Mouse (Mus musculus) forebrain, embryonic 10.5 days (tissue): ENCODE data around the gene Isca2. TPM values are rescaled to one million over a fixed set of nuclear protein-coding genes. Genes with fewer than 3 reads are reported as not detected.

Experiments used
- DNase-seq: peaks from one replicate; pipeline ENCODE4 v3.0.0-alpha.2; 2017; ENCODE audit warnings: low spot score; ENCODE audit errors: extremely low spot score
- H3K27ac ChIP-seq: fragments of 300-500 bp; sonication (generic); 2 replicates; pipeline ENCODE4 v1.5.1; 2016; ENCODE audit warnings: mild to moderate bottlenecking
- H3K27me3 ChIP-seq: fragments of 300-500 bp; sonication (generic); 2 replicates; pipeline ENCODE4 v1.6.1; 2016; ENCODE audit warnings: mild to moderate bottlenecking; ENCODE audit not compliant: poor library complexity, severe bottlenecking
- H3K36me3 ChIP-seq: fragments of 300-500 bp; sonication (generic); replicated peaks from 2 replicates; pipeline ENCODE4 v1.6.1; 2016; ENCODE audit warnings: mild to moderate bottlenecking, moderate library complexity
- H3K4me1 ChIP-seq: fragments of 300-500 bp; sonication (generic); 2 replicates; pipeline ENCODE4 v1.6.1; 2016
- H3K4me3 ChIP-seq: fragments of 300-500 bp; sonication (generic); 2 replicates; pipeline ENCODE4 v1.5.1; 2016; ENCODE audit warnings: mild to moderate bottlenecking, moderate library complexity
- H3K9me3 ChIP-seq: fragments of 300-500 bp; sonication (generic); 2 replicates; pipeline ENCODE4 v1.6.1; 2016; ENCODE audit warnings: mild to moderate bottlenecking, moderate library complexity
- WGBS: fragments of 180-500 bp; shearing (Covaris S2); methylation state at CpG from one replicate; pipeline ENCODE4 v1.1.7; 2016; 5-methylcytosine and 5-hydroxymethylcytosine counted together
- polyA plus RNA-seq: library from polyadenylated mRNA; unstranded; fragments of >200 nt; fragmentation: Nextera tagmentation; extraction: Ambion mirVana; gene quantifications from 2 replicates; pipeline ENCODE4 v1.2.1, GENCODE M21; 2016

The Isca2 gene
- polyA plus RNA-seq, 1 experiment from 2014 or later, result 152 TPM

- Histone ChIP-seq H3K27me3 (no peaks in the 10 kb centered on the region), H3K4me1 (peaks cover 18% of the 10 kb centered on the region; the same call in 1 of the 2 replicates), H3K9me3 (no peaks in the 10 kb centered on the region), H3K4me3 (no peak overlapping the region), H3K36me3 (no peaks in the 10 kb centered on the region), H3K27ac (no peak overlapping the region)
- 81% methylated on average over 6 of the region's 6 CpGs for WGBS
- DNase-seq, result no peak
Observed at GRCm38 (mm10) chr12:84809033-84809432, 36.0 kb downstream of the Isca2 start.

- H3K36me3 ChIP-seq, result no peaks in the 10 kb centered on the region
- H3K9me3 ChIP-seq, result no peaks in the 10 kb centered on the region
- H3K27ac ChIP-seq, result no peak overlapping the region
- WGBS, result 83% methylated on average over 1 of the region's 1 CpGs
- no peak for DNase-seq
- no peaks in the 10 kb centered on the region for H3K27me3 ChIP-seq
- H3K4me3 ChIP-seq, result no peak overlapping the region
- H3K4me1 ChIP-seq, result peaks cover 10% of the 10 kb centered on the region; the same call in 1 of the 2 replicates
Observed at GRCm38 (mm10) chr12:84810810-84811209, 37.8 kb downstream of the Isca2 start.

- DNase-seq, result no peak
- peaks cover 4% of the 10 kb centered on the region; the same call in 1 of the 2 replicates for H3K4me1 ChIP-seq
- WGBS, result 74% methylated on average over 4 of the region's 4 CpGs
Observed at GRCm38 (mm10) chr12:84811510-84811909, 38.5 kb downstream of the Isca2 start.

GRCm38 (mm10) chr12:84812004-84812403 is 39.0 kb downstream of the Isca2 start:
- Histone ChIP-seq H3K36me3 (no peaks in the 10 kb centered on the region), H3K27me3 (no peaks in the 10 kb centered on the region), H3K4me1 (no peaks in the 10 kb centered on the region), H3K4me3 (no peak overlapping the region), H3K9me3 (no peaks in the 10 kb centered on the region), H3K27ac (no peak overlapping the region)
- WGBS, result 54% methylated on average over 3 of the region's 3 CpGs
- no peak for DNase-seq

More at GRCm38 (mm10) chr12:84811510-84811909, 38.5 kb downstream of the Isca2 start:
- no peaks in the 10 kb centered on the region for H3K9me3 ChIP-seq
- H3K27ac ChIP-seq, result no peak overlapping the region
- H3K27me3 ChIP-seq, result no peaks in the 10 kb centered on the region
- H3K36me3 ChIP-seq, result no peaks in the 10 kb centered on the region
- no peak overlapping the region for H3K4me3 ChIP-seq

- 45% methylated on average over 7 of the region's 7 CpGs for WGBS
- Histone ChIP-seq H3K27me3 (no peaks in the 10 kb centered on the region), H3K9me3 (no peaks in the 10 kb centered on the region), H3K27ac (no peak overlapping the region), H3K36me3 (no peaks in the 10 kb centered on the region), H3K4me3 (no peak overlapping the region), H3K4me1 (no peaks in the 10 kb centered on the region)
- DNase-seq, result no peak
Observed at GRCm38 (mm10) chr12:84813773-84814172, 40.7 kb downstream of the Isca2 start.

- Histone ChIP-seq H3K4me3 (no peak overlapping the region), H3K27me3 (no peaks in the 10 kb centered on the region), H3K9me3 (no peaks in the 10 kb centered on the region), H3K36me3 (no peaks in the 10 kb centered on the region), H3K27ac (no peak overlapping the region), H3K4me1 (no peaks in the 10 kb centered on the region)
- WGBS, result 83% methylated on average over 3 of the region's 3 CpGs
- DNase-seq, result no peak
Observed at GRCm38 (mm10) chr12:84814663-84815325, 41.7 kb downstream of the Isca2 start.

- no peak for DNase-seq
- no peaks in the 10 kb centered on the region for H3K4me1 ChIP-seq
- H3K27me3 ChIP-seq, result no peaks in the 10 kb centered on the region
- H3K36me3 ChIP-seq, result no peaks in the 10 kb centered on the region
- WGBS, result 65% methylated on average over 4 of the region's 4 CpGs
- H3K27ac ChIP-seq, result no peak overlapping the region
- no peaks in the 10 kb centered on the region for H3K9me3 ChIP-seq
- H3K4me3 ChIP-seq, result no peak overlapping the region
Observed at GRCm38 (mm10) chr12:84818496-84818895, 45.4 kb downstream of the Isca2 start.

GRCm38 (mm10) chr12:84819236-84820168 is 46.5 kb downstream of the Isca2 start:
- 89% methylated on average over 13 of the region's 13 CpGs for WGBS

GRCm38 (mm10) chr12:84823601-84824000 is 50.5 kb downstream of the Isca2 start:
- no peaks in the 10 kb centered on the region for H3K9me3 ChIP-seq
- no peak overlapping the region for H3K27ac ChIP-seq

More at GRCm38 (mm10) chr12:84819236-84820168, 46.5 kb downstream of the Isca2 start:
- no peak overlapping the region for H3K27ac ChIP-seq
- no peaks in the 10 kb centered on the region for H3K4me1 ChIP-seq
- H3K4me3 ChIP-seq, result no peak overlapping the region
- DNase-seq, result no peak
- no peaks in the 10 kb centered on the region for H3K27me3 ChIP-seq
- H3K9me3 ChIP-seq, result no peaks in the 10 kb centered on the region
- no peaks in the 10 kb centered on the region for H3K36me3 ChIP-seq

GRCm38 (mm10) chr12:84824203-84824602 is 51.2 kb downstream of the Isca2 start:
- Histone ChIP-seq H3K36me3 (no peaks in the 10 kb centered on the region), H3K4me3 (no peak overlapping the region), H3K4me1 (no peaks in the 10 kb centered on the region), H3K27me3 (no peaks in the 10 kb centered on the region), H3K27ac (no peak overlapping the region), H3K9me3 (no peaks in the 10 kb centered on the region)
- WGBS, result 81% methylated on average over 5 of the region's 5 CpGs
- no peak for DNase-seq

More at GRCm38 (mm10) chr12:84823601-84824000, 50.5 kb downstream of the Isca2 start:
- no peak for DNase-seq
- no peak overlapping the region for H3K4me3 ChIP-seq
- H3K36me3 ChIP-seq, result no peaks in the 10 kb centered on the region
- WGBS, result 84% methylated on average over 7 of the region's 7 CpGs
- H3K27me3 ChIP-seq, result no peaks in the 10 kb centered on the region
- no peaks in the 10 kb centered on the region for H3K4me1 ChIP-seq
